Comparison of ENCODE assay signal across 21 mouse cellular contexts in the genomic region with DNA sequence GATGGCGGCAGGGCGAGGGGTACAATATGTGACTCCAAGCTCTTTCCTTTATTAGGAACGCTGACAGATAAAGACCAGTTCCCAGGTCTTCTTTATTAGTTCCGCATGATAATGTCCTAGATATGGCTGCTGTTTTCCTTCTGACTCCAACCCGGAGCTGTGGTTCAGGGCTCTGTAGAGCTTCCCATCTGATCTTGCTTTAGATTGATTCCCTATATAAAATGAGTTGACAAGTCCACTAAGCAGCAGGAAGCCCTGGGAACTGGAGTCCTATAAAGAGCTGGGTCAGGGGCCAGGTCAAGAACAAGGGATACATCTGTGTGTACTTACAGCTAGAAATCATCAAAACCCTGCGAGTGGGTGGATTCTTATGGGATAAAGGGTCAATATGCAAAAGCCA.
DNase-seq lines count a peak whose midpoint lies in the region; ATAC-seq and TF ChIP-seq lines count a peak whose summit lies in the region.
"Had no signal": no experiment of that assay in that cellular context is flagged by ENCODE, and none has a peak within 500 bp of the region (broad histone marks: within the 10 kb centered on the region; RNA-seq: fewer than 3 reads in every experiment).

No protein-coding gene starts in this region.

- no peaks in the 10 kb centered on the region for H3K9me3 ChIP-seq in limb, embryonic 11.5 days (ENCODE audit: control insufficient read depth, low read length)
- H3K9me3 ChIP-seq in limb, embryonic 10.5 days (replicated peaks): no peaks in the 10 kb centered on the region
- H3K9me3 ChIP-seq in limb, embryonic 14.5 days (ENCODE audit: control insufficient read depth, low read length): no peaks in the 10 kb centered on the region
- H3K9me3 ChIP-seq in forebrain, embryonic 14.5 days (replicated peaks; ENCODE audit: control insufficient read depth, low read length): no peaks in the 10 kb centered on the region
- H3K9me3 ChIP-seq: embryonic facial prominence, embryonic 12.5 days; forebrain, embryonic 10.5 days; forebrain, embryonic 15.5 days; hindbrain, embryonic 12.5 days; intestine, embryonic 15.5 days had no signal

- no peak for TF ChIP-seq POLR2A in limb, embryonic 14.5 days (IDR thresholded peaks at IDR 0.05; ENCODE audit: borderline replicate concordance, extremely low read depth, insufficient read depth, insufficient read length)

- no peak overlapping the region for H3K4me3 ChIP-seq in limb, embryonic 11.5 days (ENCODE audit: low read depth, low read length)
- no peak overlapping the region for H3K4me3 ChIP-seq in limb, embryonic 10.5 days
- H3K4me3 ChIP-seq in limb, embryonic 14.5 days (replicated peaks; ENCODE audit: low read length): no peak overlapping the region
- H3K4me3 ChIP-seq in forebrain, embryonic 14.5 days (ENCODE audit: low read depth, low read length): no peak overlapping the region
- H3K4me3 ChIP-seq: embryonic facial prominence, embryonic 12.5 days; erythroblast, embryonic 14.5 days; forebrain, embryonic 10.5 days; forebrain, embryonic 15.5 days; heart, adult 2 months; hindbrain, embryonic 12.5 days; intestine, embryonic 15.5 days had no signal

- ATAC-seq in limb, embryonic 11.5 days (ENCODE audit: insufficient number of reproducible peaks, low FRiP score, low TSS enrichment, low read depth): no peak
- no peak for ATAC-seq in limb, embryonic 14.5 days (ENCODE audit: low FRiP score, low read depth)
- ATAC-seq in forebrain, embryonic 14.5 days: no peak
- ATAC-seq: forebrain, embryonic 15.5 days; intestine, embryonic 15.5 days had no signal

- H3K36me3 ChIP-seq in limb, embryonic 11.5 days (ENCODE audit: control insufficient read depth, insufficient read depth, low read length): no peaks in the 10 kb centered on the region
- H3K36me3 ChIP-seq in limb, embryonic 10.5 days: no peaks in the 10 kb centered on the region
- H3K36me3 ChIP-seq in limb, embryonic 14.5 days (ENCODE audit: control insufficient read depth, insufficient read depth, low read length): no peaks in the 10 kb centered on the region
- no peaks in the 10 kb centered on the region for H3K36me3 ChIP-seq in forebrain, embryonic 14.5 days (ENCODE audit: control insufficient read depth, insufficient read depth, low read length)
- H3K36me3 ChIP-seq: embryonic facial prominence, embryonic 12.5 days; forebrain, embryonic 10.5 days; forebrain, embryonic 15.5 days; hindbrain, embryonic 12.5 days; intestine, embryonic 15.5 days had no signal

- WGBS in limb, embryonic 11.5 days: 36% methylated on average over 6 of the region's 6 CpGs
- 42% methylated on average over 6 of the region's 6 CpGs for WGBS in limb, embryonic 10.5 days
- 22% methylated on average over 6 of the region's 6 CpGs for WGBS in limb, embryonic 14.5 days
- 89% methylated on average over 6 of the region's 6 CpGs for WGBS in forebrain, embryonic 14.5 days

- no peak overlapping the region for H3K4me2 ChIP-seq in limb, embryonic 11.5 days (ENCODE audit: low read depth, severe bottlenecking)
- no peak overlapping the region for H3K4me2 ChIP-seq in limb, embryonic 14.5 days (replicated peaks; ENCODE audit: low read depth, low read length, severe bottlenecking)
- H3K4me2 ChIP-seq in forebrain, embryonic 14.5 days (ENCODE audit: low read length): no peak overlapping the region
- H3K4me2 ChIP-seq: embryonic facial prominence, embryonic 12.5 days; forebrain, embryonic 15.5 days; heart, embryonic 11.5 days; hindbrain, embryonic 12.5 days; intestine, embryonic 15.5 days had no signal

- H3K27me3 ChIP-seq in limb, embryonic 11.5 days (ENCODE audit: control insufficient read depth, insufficient read depth, low read length): no peaks in the 10 kb centered on the region
- H3K27me3 ChIP-seq in limb, embryonic 10.5 days (ENCODE audit: low read depth, poor library complexity, severe bottlenecking): no peaks in the 10 kb centered on the region
- no peaks in the 10 kb centered on the region for H3K27me3 ChIP-seq in limb, embryonic 14.5 days (ENCODE audit: control insufficient read depth, insufficient read depth, low read length)
- no peaks in the 10 kb centered on the region for H3K27me3 ChIP-seq in forebrain, embryonic 14.5 days (replicated peaks; ENCODE audit: control insufficient read depth, insufficient read depth, low read length)
- H3K27me3 ChIP-seq: embryonic facial prominence, embryonic 12.5 days; forebrain, embryonic 15.5 days; hindbrain, embryonic 12.5 days; intestine, embryonic 15.5 days had no signal

- no peak overlapping the region for H3K27ac ChIP-seq in limb, embryonic 11.5 days (replicated peaks; ENCODE audit: low read depth, low read length)
- H3K27ac ChIP-seq in limb, embryonic 10.5 days: no peak overlapping the region
- no peak overlapping the region for H3K27ac ChIP-seq in limb, embryonic 14.5 days (replicated peaks; ENCODE audit: low read depth, low read length)
- H3K27ac ChIP-seq in forebrain, embryonic 14.5 days (ENCODE audit: low read depth, low read length): no peak overlapping the region
- H3K27ac ChIP-seq: embryonic facial prominence, embryonic 12.5 days; forebrain, embryonic 15.5 days; heart, adult 2 months; hindbrain, embryonic 12.5 days; intestine, embryonic 15.5 days had no signal

- H3K4me1 ChIP-seq in limb, embryonic 11.5 days (ENCODE audit: control insufficient read depth, insufficient read depth, low read length): no peaks in the 10 kb centered on the region
- H3K4me1 ChIP-seq in limb, embryonic 10.5 days: peaks cover 14% of the 10 kb centered on the region
- no peaks in the 10 kb centered on the region for H3K4me1 ChIP-seq in limb, embryonic 14.5 days (ENCODE audit: control insufficient read depth, insufficient read depth, low read length)
- no peaks in the 10 kb centered on the region for H3K4me1 ChIP-seq in forebrain, embryonic 14.5 days (ENCODE audit: control insufficient read depth, insufficient read depth, low read length)
- H3K4me1 ChIP-seq: embryonic facial prominence, embryonic 12.5 days; forebrain, embryonic 10.5 days; forebrain, embryonic 15.5 days; hindbrain, embryonic 12.5 days; intestine, embryonic 15.5 days had no signal

- no peak overlapping the region for H3K9ac ChIP-seq in limb, embryonic 11.5 days (ENCODE audit: low read length)
- no peak overlapping the region for H3K9ac ChIP-seq in limb, embryonic 14.5 days (ENCODE audit: low read depth, low read length, severe bottlenecking)
- H3K9ac ChIP-seq in forebrain, embryonic 14.5 days (ENCODE audit: low read length): no peak overlapping the region
- H3K9ac ChIP-seq: embryonic facial prominence, embryonic 12.5 days; forebrain, embryonic 15.5 days; hindbrain, embryonic 12.5 days; intestine, embryonic 15.5 days had no signal

- DNase-seq in limb, embryonic 11.5 days (ENCODE audit: low spot score): peak; percentile 37
- no peak for DNase-seq in limb, embryonic 10.5 days (ENCODE audit: low spot score)
- DNase-seq in embryo, embryonic 9.5 days (ENCODE audit: extremely low spot score): peak; percentile 5
- peak; percentile 26 for DNase-seq in limb, embryonic 14.5 days (ENCODE audit: low spot score)
- no peak for DNase-seq in urinary bladder, postnatal 36 days (ENCODE audit: low spot score in 2 of 2)
- no peak for DNase-seq in forebrain, embryonic 14.5 days (ENCODE audit: low spot score)
- DNase-seq in kidney, postnatal 25 days: no peak
- DNase-seq: adrenal gland, adult 2 months; adrenal gland, postnatal 25 days; cerebellum, adult 18-20 months; cerebellum, postnatal 10 days; gastrocnemius, postnatal 14 days; heart, adult 2 months; kidney, adult 18-20 months had no signal

Comparison
In these comparisons a context has a peak if more than half of its experiments do, and no peak if none do; other contexts are left out.
1. DNase-seq: peak in limb, embryonic 11.5 days (single experiment), embryo, embryonic 9.5 days (single experiment) and limb, embryonic 14.5 days (single experiment); none in limb, embryonic 10.5 days (single experiment), urinary bladder, postnatal 36 days (0 of 2), forebrain, embryonic 14.5 days (single experiment) and kidney, postnatal 25 days (0 of 2).